Mouse (Mus musculus): ENCODE results near the gene Spata20.
A peak's percentile ranks its signal among the peaks of the same experiment; 100 is the strongest.

Spata20 gene

GRCm38 (mm10) chr11:94481963-94482362 lies 4.0 kb downstream of the Spata20 start:
- DNase-seq = no peak

- DNase-seq = peak; percentile 55 to 58
These were observed 5.6 kb downstream of the Spata20 start for GRCm38 (mm10) chr11:94480382-94480781.

GRCm38 (mm10) chr11:94477651-94478050 lies 8.3 kb downstream of the Spata20 start:
- peak; percentile 89 to 92 for DNase-seq

GRCm38 (mm10) chr11:94475722-94476121 lies 10.3 kb downstream of the Spata20 start:
- DNase-seq = peak; percentile 60 to 70

GRCm38 (mm10) chr11:94474544-94474910 lies 11.5 kb downstream of the Spata20 start:
- DNase-seq = no peak

- DNase-seq = peak; percentile 92 to 93
These were observed 12.1 kb downstream of the Spata20 start, which contains the start of gene Cacna1g for GRCm38 (mm10) chr11:94473707-94474543. Gene Cacna1g (minus strand): TSS chr11:94474198.

GRCm38 (mm10) chr11:94472916-94473706 lies 12.9 kb downstream of the Spata20 start:
- peak; percentile 57 to 64 for DNase-seq

GRCm38 (mm10) chr11:94472585-94472915 lies 13.4 kb downstream of the Spata20 start:
- peak in 1 of 2 experiments; percentile 66 for DNase-seq

GRCm38 (mm10) chr11:94471740-94472584 lies 14.0 kb downstream of the Spata20 start:
- DNase-seq = peak; percentile 62

GRCm38 (mm10) chr11:94470391-94470790 lies 15.6 kb downstream of the Spata20 start:
- no peak for DNase-seq

GRCm38 (mm10) chr11:94469136-94470064 lies 16.6 kb downstream of the Spata20 start:
- DNase-seq = peak in 1 of 2 experiments; percentile 68

GRCm38 (mm10) chr11:94468582-94469064 lies 17.4 kb downstream of the Spata20 start:
- peak; percentile 94 to 95 for DNase-seq

- DNase-seq = no peak
These were observed 19.6 kb downstream of the Spata20 start for GRCm38 (mm10) chr11:94466333-94466855.

- no peak for DNase-seq
These were observed 21.8 kb downstream of the Spata20 start for GRCm38 (mm10) chr11:94464170-94464569.

- DNase-seq = no peak
These were observed 24.1 kb downstream of the Spata20 start for GRCm38 (mm10) chr11:94461856-94462255.

- peak in 1 of 2 experiments; percentile 6 for DNase-seq
These were observed 29.0 kb downstream of the Spata20 start for GRCm38 (mm10) chr11:94457001-94457400.

GRCm38 (mm10) chr11:94456347-94456746 lies 29.6 kb downstream of the Spata20 start:
- peak in 1 of 2 experiments; percentile 30 for DNase-seq

GRCm38 (mm10) chr11:94455161-94455820 lies 30.7 kb downstream of the Spata20 start:
- DNase-seq = peak; percentile 71 to 77

GRCm38 (mm10) chr11:94454756-94455155 lies 31.2 kb downstream of the Spata20 start:
- peak; percentile 67 for DNase-seq

- DNase-seq = peak; percentile 76 to 78
These were observed 34.7 kb downstream of the Spata20 start for GRCm38 (mm10) chr11:94451091-94451773.

Data from cerebellum, postnatal 10 days (tissue).